In the genomic region with DNA sequence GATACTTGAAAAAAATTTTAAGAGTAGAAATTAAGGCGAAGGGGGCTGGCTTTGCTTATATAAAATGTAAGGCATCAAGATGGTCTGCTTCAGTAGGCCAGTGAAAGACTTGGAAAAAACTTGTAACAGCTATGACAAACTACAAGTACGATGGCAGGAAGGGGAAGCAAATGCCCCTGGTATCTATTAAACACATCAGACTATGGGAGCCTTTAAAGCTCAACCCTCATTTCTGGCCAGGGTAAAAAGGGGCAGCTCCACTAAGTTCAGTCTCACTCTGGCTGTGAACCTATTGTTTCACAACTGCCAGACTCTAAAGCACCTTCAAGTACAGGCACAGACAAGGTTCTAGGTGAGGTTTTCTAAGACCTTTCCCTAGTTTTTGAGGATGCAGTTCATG, we compare ENCODE assay signal across 8 mouse cellular contexts. TPM values are rescaled to one million over a fixed set of nuclear protein-coding genes. Genes with fewer than 3 reads are reported as not detected.
DNase-seq lines count a peak whose midpoint lies in the region; ATAC-seq and TF ChIP-seq lines count a peak whose summit lies in the region.

No protein-coding gene starts in this region.

- H3K27ac ChIP-seq in layer of hippocampus, adult 2 months = no peak overlapping the region
- H3K27ac ChIP-seq in embryonic facial prominence, embryonic 10.5 days (replicated peaks) = no peak overlapping the region
- no peak overlapping the region for H3K27ac ChIP-seq in intestine, embryonic 15.5 days
- H3K27ac ChIP-seq in neural tube, embryonic 12.5 days = no peak overlapping the region

- peak overlapping the region; percentile 92 for H3K4me3 ChIP-seq in layer of hippocampus, adult 2 months
- peak overlapping the region; percentile 86 for H3K4me3 ChIP-seq in embryonic facial prominence, embryonic 10.5 days
- H3K4me3 ChIP-seq in intestine, embryonic 15.5 days (replicated peaks) = peak overlapping the region; percentile 92
- peak overlapping the region; percentile 94 for H3K4me3 ChIP-seq in neural tube, embryonic 12.5 days

- no peak for TF ChIP-seq CTCF in layer of hippocampus, adult 2 months (conservative IDR thresholded peaks at IDR 0.05)

- peak overlapping the region; percentile 83 for H3K4me2 ChIP-seq in intestine, embryonic 15.5 days (replicated peaks)
- peak overlapping the region; percentile 99 for H3K4me2 ChIP-seq in neural tube, embryonic 12.5 days (replicated peaks)

- no peaks in the 10 kb centered on the region for H3K27me3 ChIP-seq in embryonic facial prominence, embryonic 10.5 days (replicated peaks; ENCODE audit: low read depth, poor library complexity, severe bottlenecking)
- no peaks in the 10 kb centered on the region for H3K27me3 ChIP-seq in intestine, embryonic 15.5 days (replicated peaks)
- 0 out of 2 replicates have a peak, but pooled peaks cover 2% of the 10 kb centered on the region for H3K27me3 ChIP-seq in neural tube, embryonic 12.5 days (replicated peaks)

- H3K4me1 ChIP-seq in embryonic facial prominence, embryonic 10.5 days = peaks cover 28% of the 10 kb centered on the region
- peaks cover 15% of the 10 kb centered on the region; the same call in 1 of the 2 replicates for H3K4me1 ChIP-seq in intestine, embryonic 15.5 days (replicated peaks)
- peaks cover 23% of the 10 kb centered on the region for H3K4me1 ChIP-seq in neural tube, embryonic 12.5 days

- intact Hi-C loops in gastrocnemius, postnatal 14 days (cut with DNase I; ENCODE audit: low total_unique reads) = no loop called here

- H3K36me3 ChIP-seq in embryonic facial prominence, embryonic 10.5 days (replicated peaks) = peaks cover 33% of the 10 kb centered on the region
- no peaks in the 10 kb centered on the region for H3K36me3 ChIP-seq in intestine, embryonic 15.5 days
- peaks cover 10% of the 10 kb centered on the region for H3K36me3 ChIP-seq in neural tube, embryonic 12.5 days

- DNase-seq in layer of hippocampus, adult 2 months (ENCODE audit: low spot score in 2 of 2) = no peak
- DNase-seq in layer of hippocampus, postnatal 25 days (ENCODE audit: extremely low spot score in 1 of 2, low spot score in 1 of 2) = no peak
- no peak for DNase-seq in embryonic facial prominence, embryonic 10.5 days (ENCODE audit: low spot score)
- no peak for DNase-seq in retina, embryonic 14.5 days (ENCODE audit: low spot score)
- no peak for DNase-seq in layer of hippocampus, adult 9-10 months (ENCODE audit: low spot score)
- DNase-seq in gastrocnemius, postnatal 14 days = no peak

- no peak for ATAC-seq in intestine, embryonic 15.5 days
- ATAC-seq in neural tube, embryonic 12.5 days (ENCODE audit: low FRiP score, low read depth) = no peak

- H3K9me3 ChIP-seq in embryonic facial prominence, embryonic 10.5 days = no peaks in the 10 kb centered on the region
- H3K9me3 ChIP-seq in intestine, embryonic 15.5 days = no peaks in the 10 kb centered on the region
- no peaks in the 10 kb centered on the region for H3K9me3 ChIP-seq in neural tube, embryonic 12.5 days

- H3K9ac ChIP-seq in intestine, embryonic 15.5 days = peak overlapping the region; percentile 89
- H3K9ac ChIP-seq in neural tube, embryonic 12.5 days = no peak overlapping the region

- 81% methylated on average over 2 of the region's 2 CpGs for WGBS in embryonic facial prominence, embryonic 10.5 days
- 54% methylated on average over 2 of the region's 2 CpGs for WGBS in intestine, embryonic 15.5 days
- WGBS in neural tube, embryonic 12.5 days = 90% methylated on average over 2 of the region's 2 CpGs

RNA-seq across cellular contexts. Expression of a gene that starts 2.0 kb away (rescaled TPM):
- 10 to 100 TPM; 23.3 to 26.0 TPM for total RNA-seq in layer of hippocampus, adult 2 months (2021)
- 10 to 100 TPM; 24.9 to 25.8 TPM for total RNA-seq in layer of hippocampus, postnatal 25 days (2021)
- 24.3 and 24.9 TPM in 2 replicates for polyA plus RNA-seq in embryonic facial prominence, embryonic 10.5 days (2016; fragmentation: Nextera tagmentation; extraction: Ambion mirVana)
- 15.2 and 16.9 TPM in 2 replicates for polyA plus RNA-seq in intestine, embryonic 15.5 days (2015; fragmentation: Nextera tagmentation; extraction: Ambion mirVana)
- 27.3 and 28.3 TPM in 2 replicates for polyA plus RNA-seq in neural tube, embryonic 12.5 days (2016; fragmentation: Nextera tagmentation; extraction: Ambion mirVana)
- total RNA-seq in gastrocnemius, postnatal 14 days (2021) = 10 to 100 TPM; 16.4 to 16.8 TPM
